Mouse (Mus musculus) midbrain, embryonic 10.5 days (tissue): ENCODE results near the gene Glrx2. TPM values are rescaled to one million over a fixed set of nuclear protein-coding genes. Genes with fewer than 3 reads are reported as not detected.
A peak's percentile ranks its signal among the peaks of the same experiment; 100 is the strongest.

Source experiments
- DNase-seq: peaks from one replicate; pipeline ENCODE4 v3.0.0-alpha.2; 2017; ENCODE audit warnings: low spot score
- H3K27ac ChIP-seq: fragments of 300-500 bp; sonication (generic); replicated peaks from 2 replicates; pipeline ENCODE4 v1.5.1; 2016; ENCODE audit warnings: mild to moderate bottlenecking
- H3K27me3 ChIP-seq: fragments of 300-500 bp; sonication (generic); 2 replicates; pipeline ENCODE4 v1.6.1; 2016; ENCODE audit warnings: low read depth, mild to moderate bottlenecking; ENCODE audit not compliant: poor library complexity, severe bottlenecking
- H3K36me3 ChIP-seq: fragments of 300-500 bp; sonication (generic); 2 replicates; pipeline ENCODE4 v1.6.1; 2016; ENCODE audit warnings: mild to moderate bottlenecking, moderate library complexity
- H3K4me1 ChIP-seq: fragments of 300-500 bp; sonication (generic); 2 replicates; pipeline ENCODE4 v1.6.1; 2016
- H3K4me3 ChIP-seq: fragments of 300-500 bp; sonication (generic); 2 replicates; pipeline ENCODE4 v1.5.1; 2016; ENCODE audit warnings: mild to moderate bottlenecking, moderate library complexity
- H3K9me3 ChIP-seq: fragments of 300-500 bp; sonication (generic); replicated peaks from 2 replicates; pipeline ENCODE4 v1.6.1; 2016; ENCODE audit warnings: mild to moderate bottlenecking
- WGBS: fragments of 180-500 bp; shearing (Covaris S2); methylation state at CpG from one replicate; pipeline ENCODE4 v1.1.7; 2016; 5-methylcytosine and 5-hydroxymethylcytosine counted together
- polyA plus RNA-seq: library from polyadenylated mRNA; unstranded; fragments of >200 nt; fragmentation: Nextera tagmentation; extraction: Ambion mirVana; gene quantifications from 2 replicates; pipeline ENCODE4 v1.2.1, GENCODE M21; 2016

The Glrx2 gene
- polyA plus RNA-seq, 1 experiment from 2014 or later = 72.5 TPM

DNA sequence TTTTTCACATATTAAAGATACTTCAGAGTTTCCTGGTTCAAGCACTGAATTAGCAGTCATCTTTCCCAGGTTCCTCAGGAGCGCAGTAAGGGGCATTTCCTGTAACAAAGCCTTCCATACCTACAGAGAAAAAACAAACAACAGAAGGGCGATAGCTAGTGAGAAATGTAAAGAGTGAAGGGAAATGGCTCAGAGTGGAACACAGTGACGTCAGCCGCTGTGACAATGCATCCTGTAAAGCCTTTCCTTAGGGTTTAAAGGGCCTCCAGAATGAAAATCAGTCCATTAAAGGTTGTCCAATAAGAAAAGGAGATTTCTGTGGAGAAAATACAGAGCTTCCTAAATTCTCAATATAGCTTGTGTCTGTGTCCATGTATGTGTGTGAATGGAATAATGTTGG is 49.7 kb downstream of the Glrx2 start:
- no peak overlapping the region for H3K27ac ChIP-seq
- no peak overlapping the region for H3K4me3 ChIP-seq
- peaks cover 14% of the 10 kb centered on the region for H3K4me1 ChIP-seq
- peaks cover 73% of the 10 kb centered on the region for H3K36me3 ChIP-seq
- 85% methylated on average over 4 of the region's 4 CpGs for WGBS
- no peaks in the 10 kb centered on the region for H3K9me3 ChIP-seq
- H3K27me3 ChIP-seq = no peaks in the 10 kb centered on the region
- DNase-seq = no peak

DNA sequence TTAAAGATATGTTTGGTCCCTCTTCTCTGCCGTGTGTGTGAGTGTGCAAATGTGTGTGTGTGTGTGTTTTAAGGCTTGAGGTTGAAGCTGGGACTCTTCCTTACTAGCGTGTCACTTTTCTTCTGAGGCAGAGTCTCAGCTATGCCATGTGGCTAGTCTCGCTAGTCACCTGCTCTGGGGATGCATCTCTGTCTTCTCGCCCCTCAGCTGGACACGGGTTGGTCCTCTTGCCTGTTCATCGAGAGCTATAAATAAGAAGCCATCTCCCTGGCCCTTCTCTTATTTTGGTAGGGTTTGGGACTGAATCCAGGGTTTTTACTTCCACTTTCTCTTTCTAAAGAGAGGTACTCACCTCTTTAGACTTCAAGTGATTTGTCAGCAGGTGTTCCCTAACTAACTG is 50.1 kb downstream of the Glrx2 start:
- no peak overlapping the region for H3K27ac ChIP-seq
- WGBS = 92% methylated on average over 6 of the region's 6 CpGs
- DNase-seq = no peak
- peaks cover 15% of the 10 kb centered on the region for H3K4me1 ChIP-seq
- no peaks in the 10 kb centered on the region for H3K27me3 ChIP-seq
- H3K36me3 ChIP-seq = peaks cover 68% of the 10 kb centered on the region
- no peaks in the 10 kb centered on the region for H3K9me3 ChIP-seq
- no peak overlapping the region for H3K4me3 ChIP-seq

DNA sequence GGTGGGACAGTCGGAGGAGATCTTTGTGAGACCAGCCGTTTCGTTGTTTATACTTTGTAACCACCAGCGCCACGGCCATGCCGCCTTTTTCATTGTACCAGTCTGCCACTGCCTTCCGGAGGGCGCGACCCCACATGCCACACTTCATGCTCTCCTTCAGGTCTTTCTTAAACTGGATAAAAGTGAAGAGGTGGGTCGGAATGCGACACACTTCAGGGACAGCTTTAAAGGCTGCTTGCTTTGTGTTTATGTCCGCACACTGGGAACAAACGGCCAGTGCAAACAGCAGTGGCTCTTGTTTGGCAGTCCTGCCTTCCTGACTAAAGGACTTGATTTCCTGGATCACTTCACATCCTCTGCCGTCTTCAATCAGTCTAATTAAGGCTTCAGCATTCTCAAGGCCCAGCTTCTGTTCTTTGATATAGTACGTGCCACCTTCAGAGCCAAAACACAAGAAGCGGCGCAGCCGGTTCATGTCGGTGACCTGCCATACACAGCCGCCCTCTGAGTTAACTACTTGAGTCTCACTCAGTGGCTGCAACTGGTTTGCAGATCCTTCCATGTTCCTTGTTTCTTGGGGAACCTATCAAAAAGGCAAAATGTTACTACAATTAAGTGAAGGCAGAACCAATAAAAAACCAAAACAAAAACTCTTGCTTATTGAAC is 54.4 kb downstream of the Glrx2 start:
- DNase-seq = no peak
- Histone ChIP-seq H3K36me3 (peaks cover 32% of the 10 kb centered on the region), H3K9me3 (no peaks in the 10 kb centered on the region), H3K4me1 (peaks cover 28% of the 10 kb centered on the region), H3K4me3 (no peak overlapping the region), H3K27me3 (no peaks in the 10 kb centered on the region), H3K27ac (no peak overlapping the region)
- 54% methylated on average over 20 of the region's 20 CpGs for WGBS

DNA sequence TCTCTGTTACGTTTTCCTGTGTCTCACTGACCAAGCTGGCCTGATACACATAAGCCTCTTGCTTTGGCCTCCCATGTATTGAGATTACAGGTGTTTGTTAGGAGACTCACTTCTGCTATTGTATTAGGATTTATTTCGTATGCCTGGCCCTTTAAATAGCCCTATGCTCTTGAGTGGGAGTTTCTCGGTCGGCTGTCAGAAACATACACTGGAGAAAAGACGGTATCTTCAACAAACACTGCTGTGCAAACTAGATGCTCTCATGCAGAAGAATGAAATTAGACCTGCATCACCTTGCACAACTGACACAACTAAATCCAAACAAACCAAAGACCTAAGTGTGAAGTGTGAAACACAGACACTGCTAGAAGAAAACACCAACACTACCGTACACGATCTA is 56.9 kb downstream of the Glrx2 start:
- Histone ChIP-seq H3K36me3 (peaks cover 20% of the 10 kb centered on the region), H3K27me3 (no peaks in the 10 kb centered on the region), H3K27ac (no peak overlapping the region), H3K9me3 (no peaks in the 10 kb centered on the region), H3K4me3 (no peak overlapping the region), H3K4me1 (peaks cover 30% of the 10 kb centered on the region)
- WGBS = 81% methylated on average over 7 of the region's 7 CpGs
- DNase-seq = no peak

DNA sequence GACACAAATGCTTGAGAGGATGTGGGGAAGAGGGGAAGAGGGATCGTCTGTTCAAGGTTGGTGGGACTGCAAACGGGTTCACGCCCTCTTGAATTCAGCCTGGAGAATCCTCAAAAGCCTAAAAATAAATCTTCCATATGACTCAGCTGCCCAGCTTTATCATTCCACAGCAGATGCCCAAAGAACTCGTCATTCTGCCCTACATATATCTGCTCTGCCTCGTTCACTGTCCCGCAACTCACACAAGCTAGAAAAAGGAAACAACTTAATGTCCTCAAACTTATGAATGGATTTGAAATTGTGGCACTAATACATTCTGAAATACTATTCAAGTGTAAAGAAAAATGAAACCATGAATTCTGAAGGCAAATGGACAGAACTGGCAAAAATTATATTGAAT is 57.8 kb downstream of the Glrx2 start:
- no peak for DNase-seq
- H3K9me3 ChIP-seq = no peaks in the 10 kb centered on the region
- peaks cover 16% of the 10 kb centered on the region for H3K36me3 ChIP-seq
- H3K4me1 ChIP-seq = peaks cover 39% of the 10 kb centered on the region
- no peaks in the 10 kb centered on the region for H3K27me3 ChIP-seq
- no peak overlapping the region for H3K4me3 ChIP-seq
- 91% methylated on average over 6 of the region's 6 CpGs for WGBS
- H3K27ac ChIP-seq = no peak overlapping the region

DNA sequence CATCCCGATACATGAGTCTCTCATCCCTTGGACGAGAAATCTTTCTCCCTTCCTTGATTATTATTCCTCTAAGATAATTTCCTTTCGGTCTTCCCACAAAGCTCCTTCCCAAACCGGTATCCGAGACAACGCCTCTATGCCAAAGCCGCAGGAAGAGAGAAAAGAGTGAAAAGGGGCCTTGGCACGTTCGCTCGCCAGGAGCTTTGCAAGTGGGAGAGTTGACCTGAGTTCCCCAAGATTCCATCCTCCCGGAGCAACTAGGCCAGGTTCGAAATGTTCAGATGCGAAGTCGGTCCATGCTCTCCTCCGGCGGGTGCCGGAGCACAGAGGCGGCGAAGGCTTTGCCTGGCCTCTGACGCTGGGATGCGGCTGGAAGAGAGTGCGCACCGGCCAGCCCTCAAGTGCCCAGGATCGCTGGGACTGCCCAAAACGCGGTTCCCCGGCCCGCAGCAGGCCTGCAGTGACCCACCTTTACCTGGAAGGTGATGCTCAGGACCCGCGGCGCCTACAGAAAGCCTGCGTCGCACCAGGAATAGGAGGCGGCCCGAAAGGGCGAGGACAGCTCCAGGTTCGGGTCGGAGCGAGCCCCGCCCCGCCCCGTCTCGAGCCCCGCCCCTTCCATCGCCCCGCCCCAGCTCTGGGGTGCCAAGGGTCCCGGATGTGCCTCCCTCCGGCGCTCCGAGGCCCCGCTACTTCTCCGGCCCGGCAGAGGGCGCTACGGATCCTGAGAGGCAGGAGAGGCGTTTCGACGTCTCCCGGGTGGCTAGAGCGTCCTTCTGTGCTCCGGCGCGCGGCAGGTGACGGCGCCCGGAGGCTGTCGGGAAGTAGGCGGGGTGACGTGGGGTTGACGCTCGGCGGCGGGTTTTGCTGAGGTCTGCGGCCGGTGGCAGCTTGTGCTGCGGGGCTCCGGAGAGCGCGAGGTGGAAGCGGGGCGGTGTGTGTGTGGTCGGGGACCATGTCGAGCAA is 60.6 kb downstream of the Glrx2 start, which contains the start of the genes Trove2 and Uchl5:
Trove2 (minus strand) TSS at position 623 of the 966 bp plus-strand sequence.
Uchl5 (plus strand) TSS at position 827 of the 966 bp plus-strand sequence.
- peak; percentile 98 for DNase-seq
- Histone ChIP-seq H3K36me3 (peaks cover 12% of the 10 kb centered on the region; the same call in 1 of the 2 replicates), H3K27ac (peak within 1 kb of the TSS; percentile 92), H3K27me3 (no peaks in the 10 kb centered on the region), H3K9me3 (no peaks in the 10 kb centered on the region), H3K4me3 (peak within 1 kb of the TSS; percentile 91), H3K4me1 (peaks cover 35% of the 10 kb centered on the region)
- WGBS = under 1% methylated on average over 83 of the region's 84 CpGs

DNA sequence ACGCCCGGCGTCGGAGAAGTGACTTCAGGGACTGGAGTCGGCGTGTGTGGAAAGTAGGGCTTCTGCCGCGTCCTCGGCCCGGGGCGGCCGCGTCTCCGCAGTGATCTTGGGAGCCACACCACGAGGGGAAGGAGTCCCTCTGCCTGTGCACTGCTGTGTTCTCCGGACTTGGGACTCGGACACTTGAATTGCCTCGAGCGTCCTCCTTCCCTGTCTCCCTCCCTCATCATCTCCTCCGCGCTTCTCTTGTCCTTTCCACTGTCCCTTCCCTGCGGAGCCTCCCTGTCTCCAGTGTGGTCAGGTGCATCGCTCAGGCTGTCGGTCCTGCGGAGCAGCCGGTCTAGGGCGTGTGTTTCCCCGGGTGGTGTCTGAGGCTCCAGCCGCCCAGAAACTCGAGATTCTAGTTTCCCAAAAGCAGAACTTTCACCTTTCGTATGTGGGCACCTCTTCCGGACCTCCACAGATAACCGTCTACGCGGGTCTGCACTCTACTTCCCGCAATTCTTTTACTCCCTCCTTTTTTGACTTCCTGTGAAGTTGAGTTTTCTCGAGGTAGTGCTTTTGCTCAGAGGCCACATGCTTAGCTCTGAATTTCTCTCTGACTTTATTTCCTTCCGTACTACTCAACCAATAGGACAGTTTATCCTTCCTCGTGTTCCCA is 61.5 kb downstream of the Glrx2 start:
- Histone ChIP-seq H3K27me3 (no peaks in the 10 kb centered on the region), H3K27ac (peak overlapping the region; percentile 92), H3K4me3 (peak overlapping the region; percentile 91), H3K4me1 (peaks cover 35% of the 10 kb centered on the region), H3K9me3 (no peaks in the 10 kb centered on the region), H3K36me3 (peaks cover 12% of the 10 kb centered on the region; the same call in 1 of the 2 replicates)
- DNase-seq = no peak
- under 1% methylated on average over 34 of the region's 39 CpGs for WGBS

DNA sequence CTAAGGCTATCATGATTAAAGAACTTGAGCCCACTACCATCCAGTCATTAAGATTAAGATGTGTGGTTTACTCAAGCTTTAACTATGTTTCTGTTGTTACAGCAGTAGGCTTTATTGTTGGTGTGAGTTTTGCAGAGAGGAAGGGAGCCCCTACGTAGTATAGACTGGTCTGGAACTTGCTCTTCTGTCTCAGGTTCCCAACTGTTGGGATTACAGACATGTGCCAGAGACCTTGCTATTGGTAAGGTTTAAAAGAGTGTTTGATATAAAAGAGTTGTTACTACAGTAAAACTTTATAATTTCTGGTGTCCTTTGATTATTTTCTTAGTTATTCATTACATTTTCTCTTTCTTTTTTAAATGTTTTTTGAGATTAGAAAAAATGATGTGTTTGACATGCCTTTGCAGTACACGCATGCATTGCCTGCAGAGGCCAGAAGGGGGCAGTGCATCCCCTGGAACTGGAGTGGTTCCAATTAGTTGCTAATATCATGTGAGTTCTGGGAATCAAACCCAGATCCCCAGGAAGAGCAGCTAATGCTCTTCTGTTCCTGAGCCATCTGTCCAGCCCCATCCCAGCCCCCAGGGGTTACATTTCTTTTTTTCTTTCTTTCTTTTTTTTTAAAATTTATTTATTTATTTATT is 72.6 kb downstream of the Glrx2 start:
- no peaks in the 10 kb centered on the region for H3K4me1 ChIP-seq
- whole genome bisulfite sequencing = 75% methylated on average over 2 of the region's 2 CpGs
- DNase-seq = peak; percentile 24
- peaks cover 28% of the 10 kb centered on the region for H3K36me3 ChIP-seq
- H3K9me3 ChIP-seq = no peaks in the 10 kb centered on the region
- no peak overlapping the region for H3K27ac ChIP-seq
- H3K4me3 ChIP-seq = no peak overlapping the region
- no peaks in the 10 kb centered on the region for H3K27me3 ChIP-seq

Other genes with a start within 250 kb of the Glrx2 start
- 0.28 and 0.46 TPM in 2 replicates for gene B3galt2, start 75.7 kb upstream of the Glrx2 start, polyA plus RNA-seq
- 29.3 and 32.3 TPM in 2 replicates for gene Cdc73, start 13.4 kb upstream of the Glrx2 start, polyA plus RNA-seq
- gene Trove2, start 60.7 kb downstream of the Glrx2 start, polyA plus RNA-seq = 33.8 and 43.8 TPM in 2 replicates
- gene Uchl5, start 60.9 kb downstream of the Glrx2 start, polyA plus RNA-seq = 102 and 116 TPM in 2 replicates